Mouse (Mus musculus): ENCODE results near the gene Kyat1. TPM values are rescaled to one million over a fixed set of nuclear protein-coding genes. Genes with fewer than 3 reads are reported as not detected.
"Not testable (repeated sequence)": the region's sequence is repeated elsewhere in the genome, so short reads cannot be mapped to it uniquely, and the experiment has no call there.

Gene Kyat1
- polyA plus RNA-seq, 1 experiment from 2014 or later = 8.3 TPM

GRCm38 (mm10) chr2:30178711-30179110 lies 26.9 kb downstream of the Kyat1 start:
- DNase-seq (ENCODE audit: low spot score); H3K27me3 ChIP-seq (ENCODE audit: low read depth, poor library complexity, severe bottlenecking); H3K9me3 ChIP-seq (replicated peaks): not testable (repeated sequence)
- Histone ChIP-seq H3K4me3 (peak overlapping the region; percentile 88), H3K27ac (replicated peaks) (0 out of 2 replicates have a peak overlapping the region, but pooled peaks have one; percentile 84), H3K4me1 (peaks cover 18% of the 10 kb centered on the region), H3K36me3 (peaks cover 37% of the 10 kb centered on the region)
- 65% methylated on average over 7 of the region's 7 CpGs for WGBS

- Histone ChIP-seq H3K9me3 (replicated peaks) (0 out of 2 replicates have a peak, but pooled peaks cover 4% of the 10 kb centered on the region), H3K4me1 (peaks cover 20% of the 10 kb centered on the region), H3K4me3 (peak within 1 kb of the TSS; percentile 88), H3K27ac (replicated peaks) (peak within 1 kb of the TSS; percentile 84), H3K27me3 (ENCODE audit: low read depth, poor library complexity, severe bottlenecking) (peaks cover 3% of the 10 kb centered on the region), H3K36me3 (peaks cover 44% of the 10 kb centered on the region)
- 4% methylated on average over 54 of the region's 54 CpGs for WGBS
- peak; percentile 98 for DNase-seq (ENCODE audit: low spot score)
Measured at GRCm38 (mm10) chr2:30177700-30178675, 27.7 kb downstream of the Kyat1 start, which contains the start of gene Spout1. TSS of gene Spout1 (minus strand) at chr2:30178459.

- peaks cover 34% of the 10 kb centered on the region for H3K4me1 ChIP-seq
- no peak overlapping the region for H3K27ac ChIP-seq (replicated peaks)
- H3K36me3 ChIP-seq = peaks cover 53% of the 10 kb centered on the region
- H3K27me3 ChIP-seq (ENCODE audit: low read depth, poor library complexity, severe bottlenecking) = peaks cover 13% of the 10 kb centered on the region
- 0 out of 2 replicates have a peak, but pooled peaks cover 4% of the 10 kb centered on the region for H3K9me3 ChIP-seq (replicated peaks)
- WGBS = 97% methylated on average over 2 of the region's 2 CpGs
- DNase-seq (ENCODE audit: low spot score) = no peak
- peak overlapping the region; percentile 88; the same call in 1 of the 2 replicates for H3K4me3 ChIP-seq
Measured at GRCm38 (mm10) chr2:30176561-30176960, 29.1 kb downstream of the Kyat1 start.

- Histone ChIP-seq H3K27ac (replicated peaks) (no peak overlapping the region), H3K4me3 (no peak overlapping the region)
- 89% methylated on average over 8 of the region's 8 CpGs for WGBS
Measured at GRCm38 (mm10) chr2:30175897-30176296, 29.8 kb downstream of the Kyat1 start.

GRCm38 (mm10) chr2:30173541-30174240 lies 32.0 kb downstream of the Kyat1 start:
- Histone ChIP-seq H3K4me3 (peak overlapping the region; percentile 81; the same call in 1 of the 2 replicates), H3K9me3 (replicated peaks) (0 out of 2 replicates have a peak, but pooled peaks cover 4% of the 10 kb centered on the region), H3K27ac (replicated peaks) (no peak overlapping the region), H3K36me3 (peaks cover 53% of the 10 kb centered on the region), H3K27me3 (ENCODE audit: low read depth, poor library complexity, severe bottlenecking) (peaks cover 13% of the 10 kb centered on the region), H3K4me1 (peaks cover 42% of the 10 kb centered on the region)
- DNase-seq (ENCODE audit: low spot score) = no peak
- WGBS = 97% methylated on average over 20 of the region's 20 CpGs

More at GRCm38 (mm10) chr2:30175897-30176296, 29.8 kb downstream of the Kyat1 start:
- peaks cover 13% of the 10 kb centered on the region for H3K27me3 ChIP-seq (ENCODE audit: low read depth, poor library complexity, severe bottlenecking)
- H3K36me3 ChIP-seq = peaks cover 53% of the 10 kb centered on the region
- DNase-seq (ENCODE audit: low spot score) = no peak
- peaks cover 41% of the 10 kb centered on the region for H3K4me1 ChIP-seq
- H3K9me3 ChIP-seq (replicated peaks) = 0 out of 2 replicates have a peak, but pooled peaks cover 4% of the 10 kb centered on the region

GRCm38 (mm10) chr2:30171997-30172382 lies 33.7 kb downstream of the Kyat1 start:
- peaks cover 26% of the 10 kb centered on the region for H3K4me1 ChIP-seq
- 6% methylated on average over 19 of the region's 19 CpGs for WGBS
- no peak for DNase-seq (ENCODE audit: low spot score)
- H3K36me3 ChIP-seq = peaks cover 49% of the 10 kb centered on the region
- H3K27me3 ChIP-seq (ENCODE audit: low read depth, poor library complexity, severe bottlenecking) = peaks cover 13% of the 10 kb centered on the region
- peak overlapping the region; percentile 93 for H3K27ac ChIP-seq (replicated peaks)
- H3K4me3 ChIP-seq = peak overlapping the region; percentile 81
- peaks cover 14% of the 10 kb centered on the region for H3K9me3 ChIP-seq (replicated peaks)

- Histone ChIP-seq H3K27ac (replicated peaks) (peak within 1 kb of the TSS; percentile 93), H3K9me3 (replicated peaks) (peaks cover 18% of the 10 kb centered on the region), H3K36me3 (peaks cover 44% of the 10 kb centered on the region), H3K4me1 (peaks cover 23% of the 10 kb centered on the region), H3K27me3 (ENCODE audit: low read depth, poor library complexity, severe bottlenecking) (peaks cover 13% of the 10 kb centered on the region), H3K4me3 (peak within 1 kb of the TSS; percentile 81)
- DNase-seq (ENCODE audit: low spot score) = peak; percentile 88
- WGBS = under 1% methylated on average over 75 of the region's 75 CpGs
Measured at GRCm38 (mm10) chr2:30171371-30171996, 34.2 kb downstream of the Kyat1 start, which contains the start of gene Endog. TSS of gene Endog (plus strand) at chr2:30171493.

GRCm38 (mm10) chr2:30166677-30167076 lies 39.0 kb downstream of the Kyat1 start:
- WGBS = 51% methylated on average over 4 of the region's 4 CpGs
- H3K36me3 ChIP-seq = no peaks in the 10 kb centered on the region
- H3K27me3 ChIP-seq (ENCODE audit: low read depth, poor library complexity, severe bottlenecking) = no peaks in the 10 kb centered on the region
- H3K9me3 ChIP-seq (replicated peaks) = peaks cover 26% of the 10 kb centered on the region
- DNase-seq (ENCODE audit: low spot score) = no peak
- no peak overlapping the region for H3K4me3 ChIP-seq
- no peak overlapping the region for H3K27ac ChIP-seq (replicated peaks)
- peaks cover 9% of the 10 kb centered on the region for H3K4me1 ChIP-seq

- H3K4me3 ChIP-seq = no peak overlapping the region
- 63% methylated on average over 9 of the region's 9 CpGs for WGBS
- H3K27me3 ChIP-seq (ENCODE audit: low read depth, poor library complexity, severe bottlenecking) = no peaks in the 10 kb centered on the region
- H3K36me3 ChIP-seq = no peaks in the 10 kb centered on the region
- DNase-seq (ENCODE audit: low spot score) = no peak
- no peaks in the 10 kb centered on the region for H3K4me1 ChIP-seq
- no peak overlapping the region for H3K27ac ChIP-seq (replicated peaks)
- peaks cover 26% of the 10 kb centered on the region for H3K9me3 ChIP-seq (replicated peaks)
Measured at GRCm38 (mm10) chr2:30164340-30164932, 41.2 kb downstream of the Kyat1 start.

GRCm38 (mm10) chr2:30161809-30162208 lies 43.8 kb downstream of the Kyat1 start:
- no peak for DNase-seq (ENCODE audit: low spot score)
- H3K4me1 ChIP-seq = no peaks in the 10 kb centered on the region
- H3K36me3 ChIP-seq = no peaks in the 10 kb centered on the region
- H3K4me3 ChIP-seq = no peak overlapping the region
- peaks cover 13% of the 10 kb centered on the region for H3K9me3 ChIP-seq (replicated peaks)
- H3K27me3 ChIP-seq (ENCODE audit: low read depth, poor library complexity, severe bottlenecking) = no peaks in the 10 kb centered on the region
- no peak overlapping the region for H3K27ac ChIP-seq (replicated peaks)

- not testable (repeated sequence) for H3K36me3 ChIP-seq; H3K27ac ChIP-seq (replicated peaks); H3K9me3 ChIP-seq (replicated peaks); H3K27me3 ChIP-seq (ENCODE audit: low read depth, poor library complexity, severe bottlenecking); DNase-seq (ENCODE audit: low spot score); H3K4me3 ChIP-seq; H3K4me1 ChIP-seq
- WGBS = 89% methylated on average over 8 of the region's 10 CpGs
Measured at GRCm38 (mm10) chr2:30159871-30160270, 45.8 kb downstream of the Kyat1 start.

- Histone ChIP-seq H3K4me3 (no peak overlapping the region), H3K4me1 (no peaks in the 10 kb centered on the region), H3K27me3 (ENCODE audit: low read depth, poor library complexity, severe bottlenecking) (no peaks in the 10 kb centered on the region), H3K36me3 (peaks cover 42% of the 10 kb centered on the region), H3K27ac (replicated peaks) (no peak overlapping the region), H3K9me3 (replicated peaks) (no peaks in the 10 kb centered on the region)
- 84% methylated on average over 8 of the region's 8 CpGs for WGBS
- no peak for DNase-seq (ENCODE audit: low spot score)
Measured at GRCm38 (mm10) chr2:30152616-30153015, 53.0 kb downstream of the Kyat1 start.
